ENCODE assay signal across 17 mouse cellular contexts in genomic region chr6:42359364-42360147, GRCm38 (mm10). TPM values are rescaled to one million over a fixed set of nuclear protein-coding genes. Genes with fewer than 3 reads are reported as not detected.
DNase-seq lines count a peak whose midpoint lies in the region; ATAC-seq and TF ChIP-seq lines count a peak whose summit lies in the region.
"Had no signal": no experiment of that assay in that cellular context is flagged by ENCODE, and none has a peak within 500 bp of the region (broad histone marks: within the 10 kb centered on the region; RNA-seq: fewer than 3 reads in every experiment).

No protein-coding gene starts in this region.

- DNase-seq in heart, adult 11 months, result peak; percentile 97
- DNase-seq in heart, postnatal 10 days, result no peak
- DNase-seq in heart, postnatal 4 days, result peak; percentile 47
- no peak for DNase-seq in stomach, postnatal 0 days (ENCODE audit: low spot score)
- no peak for DNase-seq in urinary bladder, postnatal 25 days (ENCODE audit: low spot score)
- DNase-seq: kidney, postnatal 36 days; thymus, adult 2 months had no signal

- peaks cover 98% of the 10 kb centered on the region for H3K36me3 ChIP-seq in megakaryocyte, embryonic 14.5 days (replicated peaks; ENCODE audit: low read length)
- H3K36me3 ChIP-seq in stomach, postnatal 0 days (ENCODE audit: control insufficient read depth, insufficient read depth, low read length), result peaks cover 39% of the 10 kb centered on the region
- H3K36me3 ChIP-seq in hindbrain, embryonic 12.5 days, result peaks cover 56% of the 10 kb centered on the region

- peaks cover 100% of the 10 kb centered on the region for H3K4me1 ChIP-seq in megakaryocyte, embryonic 14.5 days
- no peaks in the 10 kb centered on the region; the same call in 1 of the 2 replicates for H3K4me1 ChIP-seq in stomach, postnatal 0 days (replicated peaks; ENCODE audit: control insufficient read depth, insufficient read depth)
- peaks cover under 1% of the 10 kb centered on the region; the same call in 1 of the 2 replicates for H3K4me1 ChIP-seq in hindbrain, embryonic 12.5 days

- WGBS in stomach, postnatal 0 days, result 53% methylated on average over 9 of the region's 9 CpGs
- WGBS in hindbrain, embryonic 12.5 days, result 73% methylated on average over 9 of the region's 9 CpGs

- H3K9me3 ChIP-seq in megakaryocyte, embryonic 14.5 days, result no peaks in the 10 kb centered on the region
- H3K9me3 ChIP-seq in stomach, postnatal 0 days (ENCODE audit: control insufficient read depth, low read length), result no peaks in the 10 kb centered on the region
- no peaks in the 10 kb centered on the region for H3K9me3 ChIP-seq in hindbrain, embryonic 12.5 days (replicated peaks)
- H3K9me3 ChIP-seq: embryonic facial prominence, embryonic 12.5 days; forebrain, embryonic 12.5 days; hindbrain, embryonic 13.5 days had no signal

- no peak for TF ChIP-seq EP300 in stomach, postnatal 0 days (optimal IDR thresholded peaks at IDR 0.05)

- H3K4me2 ChIP-seq in stomach, postnatal 0 days (replicated peaks; ENCODE audit: low read depth), result no peak overlapping the region
- H3K4me2 ChIP-seq in hindbrain, embryonic 12.5 days (replicated peaks), result no peak overlapping the region
- H3K4me2 ChIP-seq: embryonic facial prominence, embryonic 12.5 days; forebrain, embryonic 12.5 days; hindbrain, embryonic 13.5 days had no signal

- H3K9ac ChIP-seq in stomach, postnatal 0 days (ENCODE audit: low read length), result no peak overlapping the region
- no peak overlapping the region for H3K9ac ChIP-seq in hindbrain, embryonic 12.5 days
- H3K9ac ChIP-seq: embryonic facial prominence, embryonic 12.5 days; forebrain, embryonic 12.5 days; hindbrain, embryonic 13.5 days had no signal

- no peaks in the 10 kb centered on the region for H3K27me3 ChIP-seq in megakaryocyte, embryonic 14.5 days (replicated peaks)
- no peaks in the 10 kb centered on the region for H3K27me3 ChIP-seq in stomach, postnatal 0 days (ENCODE audit: control insufficient read depth, insufficient read depth, low read length)
- no peaks in the 10 kb centered on the region for H3K27me3 ChIP-seq in hindbrain, embryonic 12.5 days
- H3K27me3 ChIP-seq: embryonic facial prominence, embryonic 12.5 days; forebrain, embryonic 12.5 days; hindbrain, embryonic 13.5 days had no signal

- ATAC-seq in megakaryocyte, adult 5-6 weeks (ENCODE audit: poor library complexity, severe bottlenecking), result no peak
- ATAC-seq in stomach, postnatal 0 days (ENCODE audit: low FRiP score, low TSS enrichment), result no peak
- no peak for ATAC-seq in hindbrain, embryonic 12.5 days (ENCODE audit: low FRiP score)

- intact Hi-C loops in heart, postnatal 10 days (cut with DNase I), result no loop called here

- H3K27ac ChIP-seq in stomach, postnatal 0 days (replicated peaks), result peak overlapping the region; percentile 31; the same call in 1 of the 2 replicates
- no peak overlapping the region for H3K27ac ChIP-seq in hindbrain, embryonic 12.5 days
- H3K27ac ChIP-seq: embryonic facial prominence, embryonic 12.5 days; forebrain, embryonic 12.5 days; hindbrain, embryonic 13.5 days had no signal

- TF ChIP-seq CTCF in stomach, postnatal 0 days (IDR thresholded peaks at IDR 0.05; ENCODE audit: low read depth), result no peak

- peak overlapping the region; percentile 51 for H3K4me3 ChIP-seq in megakaryocyte, embryonic 14.5 days (replicated peaks)
- H3K4me3 ChIP-seq in stomach, postnatal 0 days (ENCODE audit: low read depth, low read length), result no peak overlapping the region
- no peak overlapping the region for H3K4me3 ChIP-seq in hindbrain, embryonic 12.5 days
- H3K4me3 ChIP-seq: embryonic facial prominence, embryonic 12.5 days; forebrain, embryonic 12.5 days; hindbrain, embryonic 13.5 days had no signal

RNA-seq across cellular contexts. Expression of gene Zyx, which starts 10.1 kb away (rescaled TPM):
- total RNA-seq in heart, postnatal 10 days (2021), result 100 to 1,000 TPM; 104 to 121 TPM
- polyA plus RNA-seq in megakaryocyte, embryonic 14.5 days (2012; ENCODE audit: insufficient read depth, low replicate concordance), result 8,612 and 27,789 TPM in 2 replicates
- 411 and 420 TPM in 2 replicates for total RNA-seq in megakaryocyte, adult 5-6 weeks (2015)
- total RNA-seq in megakaryocyte, adult 5-6 weeks (2017), result 117 and 131 TPM in 2 replicates
- total RNA-seq in heart, postnatal 4 days (2021), result 100 to 1,000 TPM; 161 to 166 TPM
- polyA plus RNA-seq in stomach, postnatal 0 days (2015; fragmentation: Nextera tagmentation; extraction: Ambion mirVana), result 60.5 and 68.0 TPM in 2 replicates
- 71.4 and 82.5 TPM in 2 replicates for polyA plus RNA-seq in hindbrain, embryonic 12.5 days (2016; fragmentation: Nextera tagmentation; extraction: Ambion mirVana)

RNA-seq across cellular contexts. Expression of gene Epha1, which starts 13.5 kb away (rescaled TPM):
- under 1 TPM; 0.60 to 0.72 TPM for total RNA-seq in heart, postnatal 10 days (2021)
- not detected in 2 replicates for polyA plus RNA-seq in megakaryocyte, embryonic 14.5 days (2012; ENCODE audit: insufficient read depth, low replicate concordance)
- total RNA-seq in megakaryocyte, adult 5-6 weeks (2015), result not detected in 2 replicates
- total RNA-seq in megakaryocyte, adult 5-6 weeks (2017), result not detected in 2 replicates
- total RNA-seq in heart, postnatal 4 days (2021), result under 1 TPM; 0.52 to 0.70 TPM
- polyA plus RNA-seq in stomach, postnatal 0 days (2015; fragmentation: Nextera tagmentation; extraction: Ambion mirVana), result 19.9 and 20.1 TPM in 2 replicates
- polyA plus RNA-seq in hindbrain, embryonic 12.5 days (2016; fragmentation: Nextera tagmentation; extraction: Ambion mirVana), result 1.9 and 2.4 TPM in 2 replicates

RNA-seq across cellular contexts. Expression of gene Fam131b, which starts 35.1 kb away (rescaled TPM):
- 1 to 10 TPM; 1.2 to 1.6 TPM for total RNA-seq in heart, postnatal 10 days (2021)
- polyA plus RNA-seq in megakaryocyte, embryonic 14.5 days (2012; ENCODE audit: insufficient read depth, low replicate concordance), result 0.41 TPM in 1 of 2 replicates, not detected in the other
- total RNA-seq in megakaryocyte, adult 5-6 weeks (2015), result not detected in 2 replicates
- not detected in 2 replicates for total RNA-seq in megakaryocyte, adult 5-6 weeks (2017)
- 1 to 10 TPM; 1.6 to 1.7 TPM for total RNA-seq in heart, postnatal 4 days (2021)
- polyA plus RNA-seq in stomach, postnatal 0 days (2015; fragmentation: Nextera tagmentation; extraction: Ambion mirVana), result 0.10 and 0.12 TPM in 2 replicates
- polyA plus RNA-seq in hindbrain, embryonic 12.5 days (2016; fragmentation: Nextera tagmentation; extraction: Ambion mirVana), result 4.3 and 4.9 TPM in 2 replicates
- total RNA-seq: megakaryocyte progenitor cell, adult 5-6 weeks had no signal

RNA-seq across cellular contexts. Expression of gene Tas2r143, which starts 40.5 kb away (rescaled TPM):
- not detected for total RNA-seq in heart, postnatal 10 days (2021)
- polyA plus RNA-seq in megakaryocyte, embryonic 14.5 days (2012; ENCODE audit: insufficient read depth, low replicate concordance), result not detected in 2 replicates
- total RNA-seq in megakaryocyte, adult 5-6 weeks (2015), result 0.39 and 1.6 TPM in 2 replicates
- 1.5 TPM in 1 of 2 replicates, not detected in the other for total RNA-seq in megakaryocyte, adult 5-6 weeks (2017)
- total RNA-seq in heart, postnatal 4 days (2021), result under 1 TPM in 1 of 2 experiments, not detected in 1; 0.41 TPM
- polyA plus RNA-seq in stomach, postnatal 0 days (2015; fragmentation: Nextera tagmentation; extraction: Ambion mirVana), result not detected in 2 replicates
- not detected in 2 replicates for polyA plus RNA-seq in hindbrain, embryonic 12.5 days (2016; fragmentation: Nextera tagmentation; extraction: Ambion mirVana)
- total RNA-seq: ES-E14; gastrocnemius, adult 8-10 months; left cerebral cortex, postnatal 14 days; megakaryocyte progenitor cell, adult 5-6 weeks had no signal
- polyA plus RNA-seq: embryonic facial prominence, embryonic 12.5 days; forebrain, embryonic 12.5 days; hindbrain, embryonic 13.5 days had no signal

RNA-seq across cellular contexts. Expression of gene Tas2r135, which starts 45.7 kb away (rescaled TPM):
- total RNA-seq in heart, postnatal 10 days (2021), result under 1 TPM; 0.25 to 0.31 TPM
- not detected in 2 replicates for polyA plus RNA-seq in megakaryocyte, embryonic 14.5 days (2012; ENCODE audit: insufficient read depth, low replicate concordance)
- total RNA-seq in megakaryocyte, adult 5-6 weeks (2015), result 0.25 and 0.59 TPM in 2 replicates
- not detected in 2 replicates for total RNA-seq in megakaryocyte, adult 5-6 weeks (2017)
- total RNA-seq in heart, postnatal 4 days (2021), result under 1 TPM; 0.24 to 0.25 TPM
- polyA plus RNA-seq in stomach, postnatal 0 days (2015; fragmentation: Nextera tagmentation; extraction: Ambion mirVana), result not detected in 2 replicates
- not detected in 2 replicates for polyA plus RNA-seq in hindbrain, embryonic 12.5 days (2016; fragmentation: Nextera tagmentation; extraction: Ambion mirVana)
- total RNA-seq: ES-E14; gastrocnemius, adult 8-10 months; left cerebral cortex, postnatal 14 days; megakaryocyte progenitor cell, adult 5-6 weeks had no signal
- polyA plus RNA-seq: embryonic facial prominence, embryonic 12.5 days; forebrain, embryonic 12.5 days; hindbrain, embryonic 13.5 days; thymus, adult 2 months had no signal

Comparison
In these comparisons a context has a peak if more than half of its experiments do, and no peak if none do; other contexts are left out.
1. DNase-seq: peak in heart, adult 11 months (single experiment) and heart, postnatal 4 days (single experiment); none in heart, postnatal 10 days (0 of 2), stomach, postnatal 0 days (single experiment) and urinary bladder, postnatal 25 days (single experiment).